Mouse (Mus musculus): ENCODE data around the gene Hnmt.

- no peak for TF ChIP-seq CTCF (conservative IDR thresholded peaks at IDR 0.05; ENCODE audit: insufficient read depth, insufficient read length, low read depth, low read length)
- no peak for TF ChIP-seq POLR2A (IDR thresholded peaks at IDR 0.05; ENCODE audit: low read depth, low read length)
These were observed 52.4 kb downstream of the Hnmt start for GRCm38 (mm10) chr2:23996830-23997229.

Data from kidney, adult 2 months (tissue).